Mouse (Mus musculus): ENCODE measurements at regions not wholly inside any gene's neighbourhood (a gene's known extent, or its start where the extent isn't known, plus 50 kb on each side); places are given as distances from the start of the nearest gene placed in this dataset.
"Not testable (repeated sequence)": the region's sequence is repeated elsewhere in the genome, so short reads cannot be mapped to it uniquely, and the experiment has no call there.

GRCm38 (mm10) chr1:81632704-81633103 lies 556.0 kb downstream of the Nyap2 start:
- no peak for ATAC-seq (ENCODE audit: insufficient number of reproducible peaks, low FRiP score, low TSS enrichment)

GRCm38 (mm10) chr1:81637357-81637756 lies 560.6 kb downstream of the Nyap2 start:
- no peak for ATAC-seq (ENCODE audit: insufficient number of reproducible peaks, low FRiP score, low TSS enrichment)

GRCm38 (mm10) chr1:81652990-81653717 lies 576.4 kb downstream of the Nyap2 start:
- no peak for ATAC-seq (ENCODE audit: insufficient number of reproducible peaks, low FRiP score, low TSS enrichment)

GRCm38 (mm10) chr1:81661245-81661644 lies 571.7 kb upstream of the Gm9747 start:
- ATAC-seq (ENCODE audit: insufficient number of reproducible peaks, low FRiP score, low TSS enrichment), result no peak

- ATAC-seq (ENCODE audit: insufficient number of reproducible peaks, low FRiP score, low TSS enrichment), result no peak
These were observed 561.8 kb upstream of the Gm9747 start for GRCm38 (mm10) chr1:81671142-81671541.

- ATAC-seq (ENCODE audit: insufficient number of reproducible peaks, low FRiP score, low TSS enrichment), result no peak
These were observed 561.2 kb upstream of the Gm9747 start for GRCm38 (mm10) chr1:81671725-81672124.

GRCm38 (mm10) chr1:81675576-81676342 lies 557.2 kb upstream of the Gm9747 start:
- no peak for ATAC-seq (ENCODE audit: insufficient number of reproducible peaks, low FRiP score, low TSS enrichment)

GRCm38 (mm10) chr1:81677768-81678400 lies 555.0 kb upstream of the Gm9747 start:
- ATAC-seq (ENCODE audit: insufficient number of reproducible peaks, low FRiP score, low TSS enrichment), result no peak

- ATAC-seq (ENCODE audit: insufficient number of reproducible peaks, low FRiP score, low TSS enrichment), result no peak
These were observed 536.8 kb upstream of the Gm9747 start for GRCm38 (mm10) chr1:81696129-81696528.

- no peak for ATAC-seq (ENCODE audit: insufficient number of reproducible peaks, low FRiP score, low TSS enrichment)
These were observed 523.7 kb upstream of the Gm9747 start for GRCm38 (mm10) chr1:81709169-81709568.

GRCm38 (mm10) chr1:81717091-81717490 lies 515.8 kb upstream of the Gm9747 start:
- no peak for ATAC-seq (ENCODE audit: insufficient number of reproducible peaks, low FRiP score, low TSS enrichment)

GRCm38 (mm10) chr1:81718233-81718632 lies 514.7 kb upstream of the Gm9747 start:
- no peak for ATAC-seq (ENCODE audit: insufficient number of reproducible peaks, low FRiP score, low TSS enrichment)

GRCm38 (mm10) chr1:81724859-81725258 lies 508.1 kb upstream of the Gm9747 start:
- ATAC-seq (ENCODE audit: insufficient number of reproducible peaks, low FRiP score, low TSS enrichment), result no peak

- ATAC-seq (ENCODE audit: insufficient number of reproducible peaks, low FRiP score, low TSS enrichment), result no peak
These were observed 506.4 kb upstream of the Gm9747 start for GRCm38 (mm10) chr1:81726268-81727132.

- no peak for ATAC-seq (ENCODE audit: insufficient number of reproducible peaks, low FRiP score, low TSS enrichment)
These were observed 495.6 kb upstream of the Gm9747 start for GRCm38 (mm10) chr1:81737111-81737833.

GRCm38 (mm10) chr1:81738384-81738783 lies 494.5 kb upstream of the Gm9747 start:
- ATAC-seq (ENCODE audit: insufficient number of reproducible peaks, low FRiP score, low TSS enrichment), result no peak

- ATAC-seq (ENCODE audit: insufficient number of reproducible peaks, low FRiP score, low TSS enrichment), result no peak
These were observed 493.5 kb upstream of the Gm9747 start for GRCm38 (mm10) chr1:81739392-81739791.

GRCm38 (mm10) chr1:81739981-81740380 lies 492.9 kb upstream of the Gm9747 start:
- no peak for ATAC-seq (ENCODE audit: insufficient number of reproducible peaks, low FRiP score, low TSS enrichment)

- ATAC-seq (ENCODE audit: insufficient number of reproducible peaks, low FRiP score, low TSS enrichment), result not testable (repeated sequence)
These were observed 491.0 kb upstream of the Gm9747 start for GRCm38 (mm10) chr1:81741882-81742281.

- ATAC-seq (ENCODE audit: insufficient number of reproducible peaks, low FRiP score, low TSS enrichment), result no peak
These were observed 488.4 kb upstream of the Gm9747 start for GRCm38 (mm10) chr1:81744524-81744923.

Data from cerebellum, adult (tissue).